Mouse (Mus musculus) E14TG2a.4 (cell line): ENCODE measurements around the gene Hoxc6.

Experiments used
- CTCF ChIP-seq: conservative IDR thresholded peaks from 2 replicates; pipeline ENCODE4 v1.5.1; 2014; ENCODE audit warnings: low read length
- NANOG ChIP-seq: IDR thresholded peaks from 2 replicates; pipeline ENCODE4 v1.6.1; 2014; ENCODE audit warnings: borderline replicate concordance, low read length, mixed read lengths
- POU5F1 ChIP-seq: IDR thresholded peaks from 2 replicates; pipeline ENCODE4 v1.6.1; 2014; ENCODE audit warnings: low read length, borderline replicate concordance

- no peak for TF ChIP-seq CTCF
- no peak for TF ChIP-seq POU5F1
- TF ChIP-seq NANOG = no peak
Measured at GRCm38 (mm10) chr15:103011928-103012486, 13.9 kb downstream of the Hoxc6 start.
